Mouse (Mus musculus) MEL (cell line): ENCODE data around the gene Sdccag8.

Experiments used
- CHD2 ChIP-seq: IDR thresholded peaks from 2 replicates; pipeline ENCODE4 v1.6.1; 2011; ENCODE audit warnings: low read length, improper control_type of control experiment
- CTCF ChIP-seq, 3 experiments: IDR thresholded peaks in 2 of 3; conservative IDR thresholded peaks in 1 of 3; 2 replicates each; pipeline ENCODE4 v1.5.1; 2011 to 2012; ENCODE audit warnings: low read length in 3 of 3, low read depth in 2 of 3, mild to moderate bottlenecking in 2 of 3, improper control_type of control experiment in 1 of 3, inconsistent platforms in 1 of 3, mixed read lengths in 1 of 3, moderate library complexity in 1 of 3; ENCODE audit not compliant: control insufficient read depth in 1 of 3, insufficient read depth in 1 of 3, poor library complexity in 1 of 3, severe bottlenecking in 1 of 3
- E2F4 ChIP-seq: IDR thresholded peaks from 2 replicates; pipeline ENCODE4 v1.6.1; 2011; ENCODE audit warnings: low read depth, low read length, improper control_type of control experiment, borderline replicate concordance
- EP300 ChIP-seq, 2 experiments: IDR thresholded peaks; 2 replicates each; pipeline ENCODE4 v1.6.1; 2011; ENCODE audit warnings: improper control_type of control experiment in 2 of 2, low read length in 2 of 2, low read depth in 1 of 2, mild to moderate bottlenecking in 1 of 2
- GABPA ChIP-seq: IDR thresholded peaks from 2 replicates; pipeline ENCODE4 v1.6.1; 2012; ENCODE audit warnings: low read depth, mild to moderate bottlenecking, inconsistent platforms, low read length, improper control_type of control experiment, moderate library complexity
- GATA1 ChIP-seq: IDR thresholded peaks from 2 replicates; pipeline ENCODE4 v1.6.1; 2011; ENCODE audit warnings: low read depth, low read length, improper control_type of control experiment
- MAFK ChIP-seq: IDR thresholded peaks from 2 replicates; pipeline ENCODE4 v1.6.1; 2011; ENCODE audit warnings: low read depth, mild to moderate bottlenecking, low read length, improper control_type of control experiment, borderline replicate concordance
- MEF2A ChIP-seq: IDR thresholded peaks from 2 replicates; pipeline ENCODE4 v1.6.1; 2014; ENCODE audit warnings: low read depth, mild to moderate bottlenecking, inconsistent platforms, low read length, improper control_type of control experiment; ENCODE audit not compliant: poor library complexity, insufficient replicate concordance, severe bottlenecking; ENCODE audit errors: extremely low read depth
- MXI1 ChIP-seq: IDR thresholded peaks from 2 replicates; pipeline ENCODE4 v1.6.1; 2011; ENCODE audit warnings: mild to moderate bottlenecking, low read depth, low read length, improper control_type of control experiment
- MYC ChIP-seq: IDR thresholded peaks from 2 replicates; pipeline ENCODE4 v1.6.1; 2011; ENCODE audit warnings: low read depth, mild to moderate bottlenecking, low read length, improper control_type of control experiment, moderate library complexity
- NRF1 ChIP-seq: IDR thresholded peaks from 2 replicates; pipeline ENCODE4 v1.6.1; 2014; ENCODE audit warnings: low read depth, mild to moderate bottlenecking, inconsistent platforms, low read length, improper control_type of control experiment, moderate library complexity; ENCODE audit not compliant: poor library complexity, insufficient read depth, severe bottlenecking
- POLR2A ChIP-seq, 2 experiments: IDR thresholded peaks; 2 replicates each; pipeline ENCODE4 v1.6.1; 2011 to 2012; ENCODE audit warnings: low read length in 2 of 2, mild to moderate bottlenecking in 2 of 2, control low read depth in 1 of 2, improper control_type of control experiment in 1 of 2, low read depth in 1 of 2, moderate library complexity in 1 of 2; ENCODE audit not compliant: control insufficient read depth in 1 of 2, insufficient read depth in 1 of 2, poor library complexity in 1 of 2
- SMC3 ChIP-seq: IDR thresholded peaks from 2 replicates; pipeline ENCODE4 v1.6.1; 2011; ENCODE audit warnings: low read depth, low read length, improper control_type of control experiment
- USF2 ChIP-seq, 2 experiments: IDR thresholded peaks; 2 replicates each; pipeline ENCODE4 v1.6.1; 2011 to 2012; ENCODE audit warnings: improper control_type of control experiment in 2 of 2, low read length in 2 of 2, borderline replicate concordance in 1 of 2, inconsistent platforms in 1 of 2, low read depth in 1 of 2, mild to moderate bottlenecking in 1 of 2; ENCODE audit not compliant: insufficient read depth in 1 of 2

GRCm38 (mm10) chr1:176833257-176833656 lies 18.8 kb downstream of the Sdccag8 start:
- TF ChIP-seq CTCF (IDR thresholded peaks at IDR 0.05 in 2 of 3, conservative IDR thresholded peaks at IDR 0.05 in 1 of 3; ENCODE audit: control insufficient read depth in 1 of 3, insufficient read depth in 1 of 3, low read depth in 2 of 3, low read length in 3 of 3, poor library complexity in 1 of 3, severe bottlenecking in 1 of 3) (no peak), GABPA (no peak), POLR2A (IDR thresholded peaks at IDR 0.05; ENCODE audit: control insufficient read depth in 1 of 2, insufficient read depth in 1 of 2, low read depth in 1 of 2, low read length in 2 of 2, poor library complexity in 1 of 2) (no peak), MEF2A (no peak), EP300 (IDR thresholded peaks at IDR 0.05; ENCODE audit: low read depth in 1 of 2, low read length in 2 of 2) (no peak), NRF1 (no peak), USF2 (IDR thresholded peaks at IDR 0.05; ENCODE audit: borderline replicate concordance in 1 of 2, insufficient read depth in 1 of 2, low read depth in 1 of 2, low read length in 2 of 2) (no peak), MYC (no peak), GATA1 (no peak), MAFK (no peak), MXI1 (no peak), E2F4 (no peak), SMC3 (no peak), CHD2 (no peak)
